Mouse (Mus musculus): ENCODE data around the gene Acly. TPM values are rescaled to one million over a fixed set of nuclear protein-coding genes. Genes with fewer than 3 reads are reported as not detected.
A peak's percentile ranks its signal among the peaks of the same experiment; 100 is the strongest.

Gene Acly
- total RNA-seq, 2 experiments from 2014 or later = 107 to 112 TPM

- no peak for DNase-seq (ENCODE audit: extremely low spot score in 1 of 2, low spot score in 1 of 2)
Observed at GRCm38 (mm10) chr11:100515061-100515460, 12.7 kb downstream of the Acly start.

GRCm38 (mm10) chr11:100513716-100514115 is 14.1 kb downstream of the Acly start:
- no peak for DNase-seq (ENCODE audit: extremely low spot score in 1 of 2, low spot score in 1 of 2)

- peak in 1 of 2 experiments; percentile 54 for DNase-seq (ENCODE audit: extremely low spot score in 1 of 2, low spot score in 1 of 2)
Observed at GRCm38 (mm10) chr11:100512384-100512783, 15.4 kb downstream of the Acly start.

GRCm38 (mm10) chr11:100510556-100510955 is 17.2 kb downstream of the Acly start:
- DNase-seq (ENCODE audit: extremely low spot score in 1 of 2, low spot score in 1 of 2) = no peak

- DNase-seq (ENCODE audit: extremely low spot score in 1 of 2, low spot score in 1 of 2) = no peak
Observed at GRCm38 (mm10) chr11:100505997-100506396, 21.8 kb downstream of the Acly start.

- DNase-seq (ENCODE audit: extremely low spot score in 1 of 2, low spot score in 1 of 2) = no peak
Observed at GRCm38 (mm10) chr11:100504990-100505660, 22.7 kb downstream of the Acly start.

GRCm38 (mm10) chr11:100501321-100501720 is 26.5 kb downstream of the Acly start:
- no peak for DNase-seq (ENCODE audit: extremely low spot score in 1 of 2, low spot score in 1 of 2)

- DNase-seq (ENCODE audit: extremely low spot score in 1 of 2, low spot score in 1 of 2) = no peak
Observed at GRCm38 (mm10) chr11:100500651-100501050, 27.1 kb downstream of the Acly start.

GRCm38 (mm10) chr11:100500241-100500640 is 27.6 kb downstream of the Acly start:
- DNase-seq (ENCODE audit: extremely low spot score in 1 of 2, low spot score in 1 of 2) = no peak

GRCm38 (mm10) chr11:100493771-100494170 is 34.0 kb downstream of the Acly start:
- no peak for DNase-seq (ENCODE audit: extremely low spot score in 1 of 2, low spot score in 1 of 2)

- no peak for DNase-seq (ENCODE audit: extremely low spot score in 1 of 2, low spot score in 1 of 2)
Observed at GRCm38 (mm10) chr11:100490951-100491350, 36.8 kb downstream of the Acly start.

GRCm38 (mm10) chr11:100485801-100486538 is 41.8 kb downstream of the Acly start:
- DNase-seq (ENCODE audit: extremely low spot score in 1 of 2, low spot score in 1 of 2) = no peak

GRCm38 (mm10) chr11:100484461-100484860 is 43.3 kb downstream of the Acly start:
- no peak for DNase-seq (ENCODE audit: extremely low spot score in 1 of 2, low spot score in 1 of 2)

- no peak for DNase-seq (ENCODE audit: extremely low spot score in 1 of 2, low spot score in 1 of 2)
Observed at GRCm38 (mm10) chr11:100479152-100479551, 48.6 kb downstream of the Acly start.

GRCm38 (mm10) chr11:100476281-100476680 is 51.5 kb downstream of the Acly start:
- no peak for DNase-seq (ENCODE audit: extremely low spot score in 1 of 2, low spot score in 1 of 2)

- DNase-seq (ENCODE audit: extremely low spot score in 1 of 2, low spot score in 1 of 2) = no peak
Observed at GRCm38 (mm10) chr11:100472935-100473295, 54.9 kb downstream of the Acly start.

- DNase-seq (ENCODE audit: extremely low spot score in 1 of 2, low spot score in 1 of 2) = peak; percentile 91 to 92
Observed at GRCm38 (mm10) chr11:100472197-100472934, 55.4 kb downstream of the Acly start, which contains the start of gene Klhl11. Gene Klhl11, minus strand, starts transcription at chr11:100472741.

- no peak for DNase-seq (ENCODE audit: extremely low spot score in 1 of 2, low spot score in 1 of 2)
Observed at GRCm38 (mm10) chr11:100471352-100472196, 56.2 kb downstream of the Acly start.

GRCm38 (mm10) chr11:100465833-100466232 is 62.0 kb downstream of the Acly start:
- no peak for DNase-seq (ENCODE audit: extremely low spot score in 1 of 2, low spot score in 1 of 2)

- no peak for DNase-seq (ENCODE audit: extremely low spot score in 1 of 2, low spot score in 1 of 2)
Observed at GRCm38 (mm10) chr11:100465229-100465792, 62.5 kb downstream of the Acly start.
